Mouse (Mus musculus) left cerebral cortex, postnatal 10 days (tissue): ENCODE data around the gene Cacng4. TPM values are rescaled to one million over a fixed set of nuclear protein-coding genes. Genes with fewer than 3 reads are reported as not detected.
A peak's percentile ranks its signal among the peaks of the same experiment; 100 is the strongest.

ENCODE experiments used
- DNase-seq, 2 experiments: peaks; one replicate each; pipeline ENCODE4 v3.0.0; 2021 to 2022; ENCODE audit warnings: low spot score in 2 of 2, mixed read lengths in 1 of 2; ENCODE audit errors: extremely low spot score in 1 of 2
- intact Hi-C: fragments of 180-260 bp; cut with DNase I; formaldehyde crosslinking; loops from one replicate; pipeline ENCODE4 v1.15.1; 2025
- total RNA-seq, 2 experiments: library from RNA; stranded (reverse); gene quantifications; 2 replicates each; pipeline ENCODE4 v1.2.3; 2021

Gene Cacng4
- total RNA-seq = 100 to 1,000 TPM in 1 of 2 experiments, 10 to 100 TPM in 1; 92.6 to 105 TPM

- intact Hi-C loops = loop anchor here (5.0 kb wide), 1 partner anchor 162 kb away; no protein-coding TSS in a partner anchor
- DNase-seq = peak in 1 of 2 experiments; percentile 80
Observed at GRCm38 (mm10) chr11:107794547-107795269, at the start of gene Cacng4. Gene Cacng4 (minus strand): TSS chr11:107794557.

DNA sequence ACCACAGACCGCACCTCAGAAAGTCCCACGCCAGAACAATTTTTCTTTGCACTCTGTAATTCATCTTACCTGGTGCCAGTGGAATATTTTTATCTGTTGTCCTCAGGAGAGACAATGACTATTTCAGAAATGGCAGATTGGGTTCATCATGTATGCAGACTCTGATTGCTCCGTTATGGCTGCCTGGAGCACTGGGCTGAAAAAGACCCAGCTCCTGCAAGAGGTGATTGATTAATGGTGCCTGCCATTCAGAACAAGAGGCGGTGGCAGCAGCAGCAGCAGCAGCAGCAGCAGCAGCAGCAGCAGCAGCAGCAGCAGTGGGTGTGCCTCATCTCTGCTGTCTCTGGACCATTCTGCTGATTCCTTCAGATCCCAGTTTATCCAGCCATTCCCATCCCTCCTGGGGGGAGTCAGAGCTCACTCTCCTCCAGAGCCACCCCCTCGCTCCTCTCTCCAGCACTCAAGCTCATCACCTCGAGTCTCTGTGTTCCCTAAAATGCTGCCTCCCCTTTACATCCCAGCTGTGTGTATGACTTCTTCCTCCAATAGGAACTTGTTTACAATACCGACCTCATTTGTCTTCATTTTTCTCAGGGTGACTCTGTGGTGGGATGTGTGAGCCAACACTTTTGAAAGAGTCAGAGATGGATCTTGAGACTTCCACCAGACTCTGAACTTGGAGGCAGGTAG is 39.1 kb upstream of the Cacng4 start:
- no peak for DNase-seq

DNA sequence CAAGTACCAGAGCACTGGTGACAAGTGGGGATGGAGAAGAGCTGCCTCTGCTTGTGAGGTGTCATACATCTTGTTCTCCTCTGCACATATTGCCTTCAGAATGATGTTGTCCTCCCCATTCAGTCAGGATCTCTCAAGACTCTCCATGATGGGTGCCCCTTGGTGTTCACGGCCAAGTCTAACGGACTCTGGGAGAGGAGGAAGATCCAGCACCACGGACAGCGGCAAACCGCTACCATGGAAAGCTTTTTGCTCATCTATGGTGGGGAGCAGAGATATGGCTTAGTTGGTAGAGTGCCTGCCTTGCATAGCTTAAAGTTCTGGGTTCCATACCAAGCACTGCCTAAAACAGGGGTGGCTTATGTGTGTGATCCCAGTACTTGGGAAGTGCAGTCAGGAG is 22.8 kb upstream of the Cacng4 start:
- intact Hi-C loops = no loop called here
- no peak for DNase-seq

More for the DNA sequence above, 39.1 kb upstream of the Cacng4 start:
- intact Hi-C loops = no loop called here

DNA sequence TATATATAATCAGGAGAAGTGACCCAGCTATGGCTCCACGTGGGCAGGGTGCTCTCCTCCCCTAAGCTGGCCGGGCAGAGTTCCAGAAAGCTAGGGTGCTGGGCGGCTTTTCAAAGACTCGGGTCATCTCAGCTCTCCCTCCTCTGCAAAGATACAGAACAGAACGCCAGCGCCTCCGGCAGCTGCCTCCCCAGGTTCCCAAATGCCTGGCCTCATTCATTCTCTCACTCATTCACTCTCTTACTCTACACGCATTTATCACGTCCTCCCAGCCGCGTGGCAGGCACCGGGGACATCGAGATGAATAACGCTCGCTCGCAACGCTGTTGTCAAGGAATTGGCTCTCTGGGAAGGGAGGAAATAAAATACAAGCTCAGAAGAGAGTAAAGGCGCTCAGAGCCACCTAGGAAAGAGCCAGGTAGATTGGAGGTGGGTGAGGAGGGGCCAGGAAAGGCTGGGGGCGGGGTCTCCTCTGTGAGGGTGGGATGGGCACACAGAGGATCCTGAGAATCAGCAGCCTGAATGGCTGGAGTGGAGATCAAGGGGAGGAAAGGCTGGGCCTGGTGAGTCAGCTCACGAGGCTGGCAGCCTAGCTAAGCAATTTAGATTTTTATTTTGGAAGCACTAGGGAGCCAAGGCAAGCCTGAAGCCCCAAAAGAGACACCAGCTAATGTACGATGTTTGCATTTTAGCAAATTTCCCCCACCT is 18.7 kb upstream of the Cacng4 start:
- peak in 1 of 2 experiments; percentile 65 for DNase-seq
- intact Hi-C loops = no loop called here

DNA sequence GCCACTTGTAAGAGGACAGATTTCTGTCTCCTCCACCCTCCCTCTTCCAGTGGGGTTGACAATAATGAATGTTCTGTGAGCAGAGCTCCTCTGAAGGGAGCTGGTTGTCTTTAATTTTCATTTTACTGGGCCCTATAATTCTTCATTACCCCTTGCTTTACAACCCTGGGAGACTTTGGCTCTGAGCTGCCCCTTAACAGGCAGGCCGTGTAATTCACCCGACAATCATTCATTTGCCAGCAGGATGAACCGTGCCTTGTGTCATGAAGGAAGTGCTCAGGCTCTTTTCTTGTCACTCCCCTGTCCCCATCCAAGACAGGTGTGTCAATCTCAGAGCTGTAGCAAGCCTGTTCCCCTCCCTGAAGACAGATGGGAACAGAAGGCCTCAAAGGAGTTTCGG is 18.1 kb upstream of the Cacng4 start:
- intact Hi-C loops = no loop called here
- no peak for DNase-seq

DNA sequence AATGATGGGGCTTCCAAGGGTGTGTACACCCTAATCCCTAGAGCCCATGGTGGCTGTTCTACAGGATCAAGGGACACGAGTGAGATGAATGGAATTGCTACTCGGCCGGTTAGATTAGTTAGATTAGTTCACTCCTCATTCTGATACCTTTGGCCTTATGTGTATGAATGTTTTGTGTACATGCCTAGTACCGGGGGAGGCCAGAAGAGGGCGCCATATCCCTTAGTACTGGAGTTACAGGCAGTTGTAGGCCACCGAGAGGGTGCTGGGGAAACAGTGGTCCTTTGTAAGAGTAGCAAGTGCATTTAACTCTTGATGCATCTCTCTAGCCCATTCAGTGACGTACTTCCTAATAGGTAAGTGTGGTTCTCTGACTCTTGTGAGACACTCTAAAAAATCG is 14.2 kb upstream of the Cacng4 start:
- DNase-seq = no peak
- intact Hi-C loops = no loop called here

- DNase-seq = no peak
Observed at GRCm38 (mm10) chr11:107806058-107806457, 11.7 kb upstream of the Cacng4 start.

GRCm38 (mm10) chr11:107801946-107802345 is 7.6 kb upstream of the Cacng4 start:
- no peak for DNase-seq
- intact Hi-C loops = no loop called here

More at GRCm38 (mm10) chr11:107806058-107806457, 11.7 kb upstream of the Cacng4 start:
- intact Hi-C loops = no loop called here

DNA sequence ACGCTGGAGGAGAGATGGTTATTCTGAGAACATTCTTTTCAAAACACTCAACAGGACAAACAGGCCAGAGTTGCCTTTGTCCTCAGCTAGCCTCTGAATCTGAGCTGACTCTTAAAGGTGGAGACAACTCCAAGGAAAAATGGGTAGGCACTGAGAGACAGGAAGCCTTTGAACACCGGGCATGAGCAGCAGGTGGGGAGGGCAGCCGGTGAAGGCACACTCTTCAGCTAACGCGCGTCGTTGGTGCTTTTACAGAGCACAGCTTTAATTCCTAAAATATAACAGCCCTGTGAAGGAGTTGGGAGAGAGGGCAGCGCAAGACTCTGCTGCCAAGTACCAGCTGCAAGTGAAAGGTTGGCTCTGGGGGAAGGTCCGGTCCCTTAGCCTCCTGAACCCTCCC is 5.0 kb upstream of the Cacng4 start:
- DNase-seq = no peak
- intact Hi-C loops = loop anchor here (5.0 kb wide), 1 partner anchor 167 kb away; no protein-coding TSS in a partner anchor

DNA sequence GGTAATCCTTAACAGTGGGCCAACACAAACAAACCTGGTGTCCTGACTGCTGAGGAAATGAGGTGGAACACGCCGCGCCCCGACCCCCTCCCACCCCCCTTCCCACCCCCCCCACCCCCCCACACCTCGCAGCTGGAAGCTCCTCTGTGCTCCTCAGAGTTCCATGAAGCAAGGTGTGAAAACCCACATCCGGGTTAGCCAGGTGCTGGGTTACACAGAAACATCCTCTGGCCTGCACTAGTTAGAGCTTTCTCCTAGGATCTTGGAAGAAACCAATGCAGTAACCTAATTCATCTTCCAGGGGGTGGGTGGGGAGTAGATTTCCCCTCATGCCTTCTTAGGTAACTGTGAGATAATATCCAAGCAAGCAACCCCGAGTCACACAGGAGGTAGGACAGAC is 2.0 kb upstream of the Cacng4 start:
- intact Hi-C loops = loop anchor here (5.0 kb wide), 1 partner anchor 164 kb away; no protein-coding TSS in a partner anchor
- no peak for DNase-seq

DNA sequence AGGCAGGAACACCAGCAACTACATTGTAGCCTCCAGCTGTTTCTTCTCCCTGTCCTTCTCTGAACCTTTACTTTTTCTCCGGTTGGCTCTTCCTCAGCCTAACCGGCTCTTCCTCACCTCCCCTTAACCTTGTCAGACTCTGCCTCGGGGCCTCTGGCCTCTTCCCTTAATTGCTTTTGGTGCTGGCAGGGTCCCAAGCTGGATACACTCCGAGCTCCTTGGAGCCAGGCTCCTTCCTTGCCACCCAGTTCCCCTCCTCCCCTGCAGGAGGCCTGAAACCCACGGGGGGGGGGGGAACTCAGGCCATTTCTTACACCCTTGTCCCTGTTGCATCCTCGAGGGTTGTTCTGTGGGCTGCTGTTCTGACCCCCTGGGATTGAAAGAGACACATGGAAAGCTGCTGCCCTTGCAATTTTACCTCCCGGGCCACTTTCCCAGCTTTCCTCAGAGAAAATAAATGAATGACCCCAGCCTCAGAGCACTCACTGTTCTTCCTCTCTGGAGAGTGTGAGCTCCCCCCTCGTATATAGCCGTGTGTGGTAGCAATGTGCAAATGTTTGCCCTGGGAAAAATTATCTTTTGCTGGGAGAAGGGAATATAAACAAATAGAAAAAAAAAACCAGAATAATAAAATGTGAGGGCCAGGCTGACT is 1.2 kb upstream of the Cacng4 start:
- intact Hi-C loops = loop anchor here (5.0 kb wide), 1 partner anchor 163 kb away; no protein-coding TSS in a partner anchor
- DNase-seq = peak in 1 of 2 experiments; percentile 55

DNA sequence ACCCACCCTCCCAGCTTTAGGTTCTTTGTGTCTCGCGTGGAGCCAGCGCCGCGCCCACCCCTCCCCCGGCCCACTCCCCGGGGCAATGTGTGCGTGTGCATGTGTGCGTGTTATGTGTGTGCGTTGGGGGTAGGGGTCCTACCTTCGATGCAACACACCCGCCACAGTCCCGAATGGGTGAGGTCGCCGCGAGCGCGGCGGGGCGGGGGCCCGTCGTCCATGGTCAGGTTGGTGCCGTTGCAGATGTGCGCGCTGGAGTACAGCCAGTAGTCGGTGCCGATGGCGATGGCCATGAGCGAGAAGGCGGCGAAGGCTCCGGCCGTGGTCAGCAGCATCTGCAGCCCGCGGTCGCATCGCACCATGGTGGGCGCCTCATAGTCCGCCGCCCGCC is 259 bp downstream of the Cacng4 start:
- DNase-seq = peak in 1 of 2 experiments; percentile 74
- intact Hi-C loops = no loop called here

DNA sequence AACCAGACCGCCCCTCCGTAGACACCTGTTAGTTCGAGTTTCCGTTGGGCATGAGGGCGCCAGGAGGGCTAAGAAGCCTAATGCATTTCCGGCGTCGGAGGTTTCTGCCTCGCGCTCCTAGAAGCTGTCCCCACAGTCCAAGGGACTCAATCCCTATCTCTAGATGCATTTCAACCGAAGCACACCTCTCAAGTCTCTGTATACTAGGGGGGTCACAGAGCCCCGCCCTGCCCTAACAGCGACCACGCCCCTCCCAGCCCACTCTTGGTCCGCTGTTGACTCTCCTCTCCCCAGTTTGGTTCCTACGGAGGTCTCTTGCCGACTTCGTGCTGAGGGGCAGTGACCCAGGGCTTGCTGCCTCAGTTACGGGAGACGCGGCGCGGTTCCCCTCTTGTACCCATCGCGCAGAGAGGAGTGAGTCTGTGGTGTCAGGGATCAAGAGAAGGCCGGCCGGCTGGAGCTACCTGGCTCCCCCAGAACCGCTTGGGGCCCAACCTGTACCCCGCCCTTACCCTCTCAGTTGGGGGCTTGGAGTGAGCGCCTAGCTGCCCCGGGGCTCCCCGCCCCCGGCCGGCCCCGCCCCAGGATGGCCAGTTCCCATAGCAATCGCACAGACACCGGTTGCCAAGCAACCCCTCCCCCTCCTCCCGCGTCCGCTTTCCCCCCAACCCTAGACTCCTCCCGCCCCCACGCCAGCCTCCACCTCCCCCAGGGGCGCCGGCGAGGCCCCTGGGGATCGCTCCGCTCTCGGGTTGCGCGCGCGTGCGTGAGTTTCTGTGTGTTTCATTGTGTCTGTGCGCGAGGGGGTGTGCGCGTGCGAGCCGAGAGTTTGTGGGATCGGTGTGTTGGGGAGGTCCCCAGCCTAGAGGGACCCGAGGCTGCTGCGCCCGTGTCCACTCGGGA is 906 bp downstream of the Cacng4 start:
- intact Hi-C loops = no loop called here
- peak; percentile 55 to 85 for DNase-seq

DNA sequence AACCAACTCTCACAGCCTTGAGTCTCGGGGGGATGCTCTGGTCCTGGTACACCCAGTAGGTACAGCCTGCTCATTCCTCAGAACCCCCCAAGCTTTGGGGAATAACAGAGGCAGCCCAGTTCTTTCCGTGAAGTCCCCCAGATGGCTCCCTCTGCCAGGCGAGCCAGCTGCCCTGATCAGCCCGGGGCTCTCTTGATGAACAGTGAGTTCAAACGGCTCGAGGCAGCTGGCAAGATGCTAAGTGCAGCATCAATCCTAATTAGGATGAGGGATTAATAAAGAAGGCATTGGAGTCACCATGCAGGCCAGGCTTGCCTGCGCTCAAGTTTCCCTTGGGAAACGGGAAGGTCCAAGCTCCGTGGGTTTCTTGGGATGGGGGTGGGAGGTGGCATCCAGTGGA is 2.2 kb downstream of the Cacng4 start:
- peak in 1 of 2 experiments; percentile 46 for DNase-seq
- intact Hi-C loops = no loop called here

DNA sequence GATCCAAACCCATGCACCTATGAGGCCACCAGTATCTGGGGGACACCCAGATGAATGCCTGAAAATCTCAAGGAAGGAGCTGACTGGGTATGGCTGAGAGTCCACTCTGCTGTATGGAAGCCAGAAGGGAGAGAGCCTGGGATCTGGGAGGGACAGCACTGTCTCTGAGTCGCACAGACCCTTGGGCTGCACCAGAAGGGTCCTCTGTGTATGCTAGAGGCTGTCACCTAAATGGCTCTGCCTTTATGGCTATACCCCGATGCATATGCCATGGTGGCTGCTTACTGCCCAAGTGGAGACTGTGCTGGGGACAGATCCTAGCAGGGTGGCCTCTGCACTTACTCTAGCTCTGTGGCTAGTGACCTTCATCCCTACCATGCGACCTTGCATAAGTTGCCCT is 8.6 kb downstream of the Cacng4 start:
- intact Hi-C loops = no loop called here
- DNase-seq = no peak

GRCm38 (mm10) chr11:107785288-107785687 is 9.1 kb downstream of the Cacng4 start:
- DNase-seq = no peak

DNA sequence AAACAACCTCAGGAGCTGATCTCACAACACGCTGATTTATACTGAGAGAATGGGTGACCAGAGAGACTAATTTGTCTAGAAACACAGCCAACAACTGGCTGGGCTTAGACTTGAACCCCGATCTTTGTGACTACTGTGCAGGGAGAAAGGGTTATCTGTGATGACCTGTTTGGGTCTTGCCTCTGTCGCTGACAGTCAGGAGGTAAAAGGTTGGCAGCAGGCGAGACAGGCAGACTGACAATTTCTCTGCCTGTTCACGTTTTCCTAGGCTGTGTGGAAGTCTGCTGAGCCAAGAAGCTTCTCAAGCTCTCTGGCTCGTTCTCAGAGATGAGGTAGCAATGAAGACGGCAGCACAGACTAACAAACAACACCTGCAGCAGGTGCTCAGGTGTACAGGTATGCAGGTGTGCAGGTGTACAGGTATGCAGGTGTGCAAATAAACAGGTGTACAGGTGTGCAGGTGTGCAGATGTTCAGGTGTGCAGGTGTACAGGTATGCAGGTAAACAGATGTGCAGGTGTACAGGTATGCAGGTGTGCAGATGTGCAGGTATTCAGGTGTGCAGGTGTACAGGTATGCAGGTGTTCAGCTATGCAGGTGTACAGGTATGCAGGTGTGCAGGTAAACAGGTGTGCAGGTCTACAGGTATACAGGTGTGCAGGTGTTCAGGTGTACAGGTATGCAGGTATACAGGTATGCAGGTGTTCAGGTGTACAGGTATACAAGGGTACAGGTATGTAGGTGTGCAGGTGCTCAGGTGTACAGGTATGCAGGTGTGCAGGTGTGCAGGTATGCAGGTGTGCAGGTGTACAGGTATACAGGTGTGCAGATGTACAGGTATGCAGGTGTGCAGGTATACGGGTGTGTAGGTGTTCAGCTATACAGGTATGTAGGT is 10.2 kb downstream of the Cacng4 start:
- intact Hi-C loops = no loop called here
- no peak for DNase-seq

More at GRCm38 (mm10) chr11:107785288-107785687, 9.1 kb downstream of the Cacng4 start:
- intact Hi-C loops = no loop called here
